Mouse (Mus musculus) left cerebral cortex, adult 9 months (tissue): ENCODE measurements around the gene Mgat3.

ENCODE experiments used
- DNase-seq, 2 experiments: peaks; one replicate each; pipeline ENCODE4 v3.0.0; 2022; ENCODE audit warnings: low spot score in 2 of 2

Mgat3 gene

GRCm38 (mm10) chr15:80175756-80176155, 2.2 kb downstream of the Mgat3 start:
- no peak for DNase-seq

GRCm38 (mm10) chr15:80181561-80181960, 8.0 kb downstream of the Mgat3 start:
- no peak for DNase-seq

- no peak for DNase-seq
These were observed 8.7 kb downstream of the Mgat3 start for GRCm38 (mm10) chr15:80182072-80182700.

GRCm38 (mm10) chr15:80188927-80189326, 15.4 kb downstream of the Mgat3 start:
- DNase-seq, result no peak

GRCm38 (mm10) chr15:80190075-80190474, 16.6 kb downstream of the Mgat3 start:
- no peak for DNase-seq

- no peak for DNase-seq
These were observed 18.2 kb downstream of the Mgat3 start for GRCm38 (mm10) chr15:80191585-80192245.

- DNase-seq, result no peak
These were observed 18.7 kb downstream of the Mgat3 start for GRCm38 (mm10) chr15:80192246-80192585.

- no peak for DNase-seq
These were observed 19.3 kb downstream of the Mgat3 start for GRCm38 (mm10) chr15:80192847-80193246.

- no peak for DNase-seq
These were observed 26.0 kb downstream of the Mgat3 start for GRCm38 (mm10) chr15:80199556-80199955.

GRCm38 (mm10) chr15:80202111-80202775, 28.7 kb downstream of the Mgat3 start:
- peak; percentile 50 to 72 for DNase-seq

- DNase-seq, result no peak
These were observed 29.9 kb downstream of the Mgat3 start for GRCm38 (mm10) chr15:80203406-80203805.

- no peak for DNase-seq
These were observed 32.6 kb downstream of the Mgat3 start for GRCm38 (mm10) chr15:80206057-80206565.

- no peak for DNase-seq
These were observed 34.9 kb downstream of the Mgat3 start for GRCm38 (mm10) chr15:80208446-80208845.

- DNase-seq, result no peak
These were observed 40.2 kb downstream of the Mgat3 start for GRCm38 (mm10) chr15:80213688-80214087.

- DNase-seq, result peak in 1 of 2 experiments; percentile 36
These were observed 42.4 kb downstream of the Mgat3 start for GRCm38 (mm10) chr15:80215716-80216479.

GRCm38 (mm10) chr15:80216480-80216820, 42.9 kb downstream of the Mgat3 start:
- no peak for DNase-seq

- DNase-seq, result no peak
These were observed 44.0 kb downstream of the Mgat3 start for GRCm38 (mm10) chr15:80217476-80217875.

GRCm38 (mm10) chr15:80219211-80219610, 45.7 kb downstream of the Mgat3 start:
- no peak for DNase-seq

GRCm38 (mm10) chr15:80219705-80220657, 46.5 kb downstream of the Mgat3 start:
- DNase-seq, result no peak

GRCm38 (mm10) chr15:80221031-80221430, 47.5 kb downstream of the Mgat3 start:
- DNase-seq, result no peak

GRCm38 (mm10) chr15:80223751-80224150, 50.2 kb downstream of the Mgat3 start:
- no peak for DNase-seq
